Mouse (Mus musculus): ENCODE results near the gene Tcf7l2. TPM values are rescaled to one million over a fixed set of nuclear protein-coding genes. Genes with fewer than 3 reads are reported as not detected.

The Tcf7l2 gene
- total RNA-seq, 2 experiments from 2014 or later: 8.1 to 9.0 TPM

GRCm38 (mm10) chr19:55787420-55787819, 45.8 kb downstream of the Tcf7l2 start:
- no peak overlapping the region for H3K4me3 ChIP-seq
- H3K27ac ChIP-seq: no peak overlapping the region
- TF ChIP-seq CTCF (IDR thresholded peaks at IDR 0.05): no peak
- no peak for DNase-seq (ENCODE audit: extremely low spot score in 1 of 2, low spot score in 2 of 2)
- intact Hi-C loops (cut with DNase I): no loop called here

- DNase-seq (ENCODE audit: extremely low spot score in 1 of 2, low spot score in 2 of 2): no peak
- no peak for TF ChIP-seq CTCF (IDR thresholded peaks at IDR 0.05)
- no peak overlapping the region for H3K4me3 ChIP-seq
- no peak overlapping the region for H3K27ac ChIP-seq
- intact Hi-C loops (cut with DNase I): no loop called here
Measured at GRCm38 (mm10) chr19:55788285-55788904, 46.8 kb downstream of the Tcf7l2 start.

GRCm38 (mm10) chr19:55788905-55789295, 47.3 kb downstream of the Tcf7l2 start:
- no peak overlapping the region for H3K27ac ChIP-seq
- DNase-seq (ENCODE audit: extremely low spot score in 1 of 2, low spot score in 2 of 2): no peak
- intact Hi-C loops (cut with DNase I): no loop called here
- no peak for TF ChIP-seq CTCF (IDR thresholded peaks at IDR 0.05)
- H3K4me3 ChIP-seq: no peak overlapping the region

- no peak for TF ChIP-seq CTCF (IDR thresholded peaks at IDR 0.05)
- Histone ChIP-seq H3K4me3 (no peak overlapping the region), H3K27ac (no peak overlapping the region)
- no peak for DNase-seq (ENCODE audit: extremely low spot score in 1 of 2, low spot score in 2 of 2)
- intact Hi-C loops (cut with DNase I): no loop called here
Measured at GRCm38 (mm10) chr19:55789838-55790237, 48.2 kb downstream of the Tcf7l2 start.

GRCm38 (mm10) chr19:55791293-55791692, 49.7 kb downstream of the Tcf7l2 start:
- no peak overlapping the region for H3K4me3 ChIP-seq
- TF ChIP-seq CTCF (IDR thresholded peaks at IDR 0.05): no peak
- intact Hi-C loops (cut with DNase I): no loop called here
- H3K27ac ChIP-seq: no peak overlapping the region
- DNase-seq (ENCODE audit: extremely low spot score in 1 of 2, low spot score in 2 of 2): no peak

GRCm38 (mm10) chr19:55791886-55792285, 50.3 kb downstream of the Tcf7l2 start:
- intact Hi-C loops (cut with DNase I): no loop called here
- no peak for DNase-seq (ENCODE audit: extremely low spot score in 1 of 2, low spot score in 2 of 2)

GRCm38 (mm10) chr19:55792571-55792970, 51.0 kb downstream of the Tcf7l2 start:
- DNase-seq (ENCODE audit: extremely low spot score in 1 of 2, low spot score in 2 of 2): no peak
- no peak overlapping the region for H3K27ac ChIP-seq
- H3K4me3 ChIP-seq: no peak overlapping the region
- no peak for TF ChIP-seq CTCF (IDR thresholded peaks at IDR 0.05)
- intact Hi-C loops (cut with DNase I): no loop called here

More at GRCm38 (mm10) chr19:55791886-55792285, 50.3 kb downstream of the Tcf7l2 start:
- TF ChIP-seq CTCF (IDR thresholded peaks at IDR 0.05): no peak
- H3K27ac ChIP-seq: no peak overlapping the region
- H3K4me3 ChIP-seq: no peak overlapping the region

GRCm38 (mm10) chr19:55793029-55793428, 51.4 kb downstream of the Tcf7l2 start:
- H3K4me3 ChIP-seq: no peak overlapping the region
- intact Hi-C loops (cut with DNase I): no loop called here
- TF ChIP-seq CTCF (IDR thresholded peaks at IDR 0.05): no peak
- no peak overlapping the region for H3K27ac ChIP-seq
- DNase-seq (ENCODE audit: extremely low spot score in 1 of 2, low spot score in 2 of 2): no peak

- intact Hi-C loops (cut with DNase I): no loop called here
- Histone ChIP-seq H3K27ac (no peak overlapping the region), H3K4me3 (no peak overlapping the region)
- DNase-seq (ENCODE audit: extremely low spot score in 1 of 2, low spot score in 2 of 2): no peak
- TF ChIP-seq CTCF (IDR thresholded peaks at IDR 0.05): no peak
Measured at GRCm38 (mm10) chr19:55794194-55794945, 52.8 kb downstream of the Tcf7l2 start.

GRCm38 (mm10) chr19:55794946-55795340, 53.3 kb downstream of the Tcf7l2 start:
- DNase-seq (ENCODE audit: extremely low spot score in 1 of 2, low spot score in 2 of 2): no peak
- Histone ChIP-seq H3K4me3 (no peak overlapping the region), H3K27ac (no peak overlapping the region)
- intact Hi-C loops (cut with DNase I): no loop called here
- TF ChIP-seq CTCF (IDR thresholded peaks at IDR 0.05): no peak

- no peak for TF ChIP-seq CTCF (IDR thresholded peaks at IDR 0.05)
- no peak overlapping the region for H3K27ac ChIP-seq
- intact Hi-C loops (cut with DNase I): no loop called here
- DNase-seq (ENCODE audit: extremely low spot score in 1 of 2, low spot score in 2 of 2): no peak
- H3K4me3 ChIP-seq: no peak overlapping the region
Measured at GRCm38 (mm10) chr19:55795349-55795748, 53.7 kb downstream of the Tcf7l2 start.

- no peak overlapping the region for H3K4me3 ChIP-seq
- DNase-seq (ENCODE audit: extremely low spot score in 1 of 2, low spot score in 2 of 2): no peak
- no peak overlapping the region for H3K27ac ChIP-seq
- intact Hi-C loops (cut with DNase I): no loop called here
- TF ChIP-seq CTCF (IDR thresholded peaks at IDR 0.05): no peak
Measured at GRCm38 (mm10) chr19:55797834-55798233, 56.2 kb downstream of the Tcf7l2 start.

- H3K27ac ChIP-seq: no peak overlapping the region
- no peak for TF ChIP-seq CTCF (IDR thresholded peaks at IDR 0.05)
- H3K4me3 ChIP-seq: no peak overlapping the region
- intact Hi-C loops (cut with DNase I): no loop called here
- no peak for DNase-seq (ENCODE audit: extremely low spot score in 1 of 2, low spot score in 2 of 2)
Measured at GRCm38 (mm10) chr19:55799411-55799810, 57.8 kb downstream of the Tcf7l2 start.
